Mouse (Mus musculus) heart, postnatal 0 days (tissue): ENCODE measurements around the gene Mia3. TPM values are rescaled to one million over a fixed set of nuclear protein-coding genes. Genes with fewer than 3 reads are reported as not detected.

Source experiments
- ATAC-seq: fragments of 200-750 bp; cut with Nextera tagmentation; 2 replicates; pipeline ENCODE4 v1.8.0; 2017; ENCODE audit warnings: low read depth, moderate number of reproducible peaks, moderate library complexity; ENCODE audit not compliant: insufficient read depth
- DNase-seq: peaks from one replicate; pipeline ENCODE4 v3.0.0-alpha.2; 2016; ENCODE audit warnings: low spot score
- H3K27ac ChIP-seq: fragments of 300-500 bp; sonication (generic); 2 replicates; pipeline ENCODE4 v1.5.1; 2014; ENCODE audit warnings: low read depth, mild to moderate bottlenecking
- H3K27me3 ChIP-seq: fragments of 300-500 bp; sonication (generic); 2 replicates; pipeline ENCODE4 v1.6.1; 2014; ENCODE audit warnings: low read length, mixed read lengths; ENCODE audit not compliant: control insufficient read depth, insufficient read depth
- H3K36me3 ChIP-seq: fragments of 300-500 bp; sonication (generic); replicated peaks from 2 replicates; pipeline ENCODE4 v1.6.1; 2014; ENCODE audit warnings: low read length, mixed read lengths; ENCODE audit not compliant: control insufficient read depth, insufficient read depth
- H3K4me1 ChIP-seq: fragments of 300-500 bp; sonication (generic); 2 replicates; pipeline ENCODE4 v1.6.1; 2014; ENCODE audit warnings: antibody characterized with exemption; ENCODE audit not compliant: control insufficient read depth, insufficient read depth
- H3K4me2 ChIP-seq: fragments of 300-500 bp; sonication (generic); 2 replicates; pipeline ENCODE4 v1.6.1; 2014; ENCODE audit warnings: low read depth, mild to moderate bottlenecking, low read length, moderate library complexity
- H3K4me3 ChIP-seq: fragments of 300-500 bp; sonication (generic); 2 replicates; pipeline ENCODE4 v1.5.1; 2014; ENCODE audit warnings: low read depth, low read length
- H3K9ac ChIP-seq: fragments of 300-500 bp; sonication (generic); replicated peaks from 2 replicates; pipeline ENCODE4 v1.6.1; 2014; ENCODE audit warnings: low read depth, low read length, mixed read lengths
- H3K9me3 ChIP-seq: fragments of 300-500 bp; sonication (generic); replicated peaks from 2 replicates; pipeline ENCODE4 v1.6.1; 2016; ENCODE audit warnings: low read length; ENCODE audit not compliant: control insufficient read depth
- CTCF ChIP-seq: IDR thresholded peaks from 2 replicates; pipeline ENCODE4 v1.5.1; 2016; ENCODE audit warnings: antibody characterized with exemption, control low read depth, low read depth
- EP300 ChIP-seq: IDR thresholded peaks from 2 replicates; pipeline ENCODE4 v1.6.1; 2016; ENCODE audit warnings: antibody characterized with exemption, low read depth
- WGBS: fragments of 180-500 bp; shearing (Covaris S2); extraction: QIAGEN DNeasy Blood & Tissue Kit; methylation state at CpG from one replicate; pipeline ENCODE4 v1.1.7; 2014; 5-methylcytosine and 5-hydroxymethylcytosine counted together
- polyA plus RNA-seq: library from polyadenylated mRNA; unstranded; fragments of >200 nt; fragmentation: Nextera tagmentation; extraction: Ambion mirVana; gene quantifications from 2 replicates; pipeline ENCODE4 v1.2.1, GENCODE M21; 2015
- total RNA-seq: library from RNA; depleted of rRNA; stranded (reverse); fragments of >200 nt; gene quantifications from 2 replicates; pipeline ENCODE4 v1.2.3, GENCODE M21; 2014; ENCODE audit warnings: low replicate concordance; rRNA removed

The Mia3 gene
- total and polyA plus RNA-seq, 2 experiments from 2014 or later, result 46.0 to 168 TPM

DNA sequence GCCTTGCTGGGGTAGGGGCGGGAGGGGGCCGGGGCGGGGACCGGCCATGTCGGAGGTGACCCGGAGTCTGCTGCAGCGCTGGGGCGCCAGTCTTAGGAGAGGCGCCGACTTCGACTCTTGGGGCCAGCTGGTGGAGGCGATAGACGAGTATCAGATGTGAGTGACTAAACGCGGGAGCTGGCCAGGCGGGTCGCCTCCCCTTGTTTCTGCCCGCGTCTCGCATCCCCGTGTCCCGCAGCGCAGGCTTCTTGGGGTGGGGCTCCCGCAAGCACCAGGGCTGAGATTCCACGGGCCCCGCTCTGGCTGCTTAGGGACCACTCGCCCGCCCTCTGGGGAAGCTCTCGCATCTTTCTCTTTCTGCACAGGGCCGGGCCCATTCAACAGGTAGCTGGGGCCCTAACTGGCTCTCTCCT, 71.9 kb downstream of the Mia3 start:
- no peaks in the 10 kb centered on the region for H3K4me1 ChIP-seq
- DNase-seq (peak; percentile 19), ATAC-seq (peak; percentile 2; the same call in 1 of the 2 replicates)
- H3K27me3 ChIP-seq, result no peaks in the 10 kb centered on the region
- no peak for TF ChIP-seq CTCF
- no peak for TF ChIP-seq EP300
- H3K4me3 ChIP-seq, result peak overlapping the region; percentile 60
- H3K4me2 ChIP-seq, result peak overlapping the region; percentile 63
- WGBS, result 2% methylated on average over 30 of the region's 30 CpGs
- H3K27ac ChIP-seq, result peak overlapping the region; percentile 72
- peak overlapping the region; percentile 57 for H3K9ac ChIP-seq
- H3K36me3 ChIP-seq, result peaks cover 16% of the 10 kb centered on the region
- no peaks in the 10 kb centered on the region for H3K9me3 ChIP-seq

DNA sequence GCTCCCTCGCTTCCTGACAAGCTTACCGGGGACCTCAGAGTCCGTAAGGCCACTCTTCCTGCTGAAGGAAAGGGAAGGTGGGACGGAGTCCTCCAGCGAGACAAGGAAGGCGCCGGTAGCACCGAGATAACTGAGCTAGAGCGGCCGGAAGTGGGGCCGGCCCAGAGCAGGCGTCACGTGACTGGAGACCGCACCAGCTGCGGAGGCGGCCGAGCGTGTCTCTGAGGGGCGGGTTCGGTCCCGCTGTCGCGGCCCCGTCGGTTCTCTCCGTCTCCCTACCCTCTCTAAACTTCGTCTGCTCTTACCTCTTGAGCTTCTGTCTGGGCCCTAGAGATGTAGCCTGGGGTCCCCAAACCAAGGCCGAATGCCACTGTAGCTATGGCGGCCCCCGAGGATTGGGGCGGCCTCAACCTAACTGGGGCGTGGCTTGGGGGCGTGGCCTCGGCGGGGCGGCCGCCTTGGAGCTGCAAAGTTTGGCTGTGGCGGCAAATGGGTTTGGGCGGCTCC, 72.4 kb downstream of the Mia3 start, which contains the start of gene Brox:
Gene Brox, minus strand, starts transcription at position 393 of the 507 bp plus-strand sequence.
- peak within 1 kb of the TSS; percentile 60 for H3K4me3 ChIP-seq
- no peaks in the 10 kb centered on the region for H3K9me3 ChIP-seq
- TF ChIP-seq EP300 (no peak), CTCF (no peak)
- DNase-seq (peak; percentile 90), ATAC-seq (peak; percentile 91)
- under 1% methylated on average over 39 of the region's 39 CpGs for WGBS
- H3K36me3 ChIP-seq, result peaks cover 22% of the 10 kb centered on the region
- H3K9ac ChIP-seq, result peak within 1 kb of the TSS; percentile 57
- H3K4me1 ChIP-seq, result no peaks in the 10 kb centered on the region
- H3K4me2 ChIP-seq, result peak within 1 kb of the TSS; percentile 63
- peak within 1 kb of the TSS; percentile 72 for H3K27ac ChIP-seq
- H3K27me3 ChIP-seq, result no peaks in the 10 kb centered on the region

DNA sequence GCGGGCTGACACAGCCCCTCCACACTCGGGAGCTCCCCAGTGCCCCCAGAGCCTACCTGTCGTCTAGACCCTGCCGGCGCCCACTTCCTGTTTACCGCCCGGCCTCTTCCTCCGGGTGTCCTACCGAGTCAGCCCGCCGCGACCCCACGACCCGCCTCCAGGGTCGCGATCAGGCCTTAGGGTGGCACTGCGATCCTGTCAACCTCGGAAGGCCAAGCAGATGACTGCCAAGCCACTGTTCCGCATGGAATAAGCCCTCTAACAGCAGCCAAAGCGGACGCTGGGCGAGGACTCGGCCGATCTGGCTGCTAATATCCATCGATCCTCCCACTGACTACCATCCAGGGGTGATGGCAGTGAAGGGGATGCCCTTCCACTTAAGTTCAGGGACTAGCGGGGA, 72.9 kb downstream of the Mia3 start, which contains the start of gene Aida:
Gene Aida, plus strand, starts transcription at position 126 of the 400 bp plus-strand sequence.
- no peaks in the 10 kb centered on the region for H3K4me1 ChIP-seq
- peak within 1 kb of the TSS; percentile 57 for H3K9ac ChIP-seq
- no peaks in the 10 kb centered on the region for H3K27me3 ChIP-seq
- H3K27ac ChIP-seq, result peak within 1 kb of the TSS; percentile 72
- H3K4me3 ChIP-seq, result peak within 1 kb of the TSS; percentile 60
- H3K36me3 ChIP-seq, result peaks cover 25% of the 10 kb centered on the region
- TF ChIP-seq EP300 (no peak), CTCF (no peak)
- H3K4me2 ChIP-seq, result peak within 1 kb of the TSS; percentile 63
- no peaks in the 10 kb centered on the region for H3K9me3 ChIP-seq
- peak; percentile 2; the same call in 1 of the 2 replicates for ATAC-seq
- DNase-seq, result no peak
- under 1% methylated on average over 26 of the region's 26 CpGs for WGBS

DNA sequence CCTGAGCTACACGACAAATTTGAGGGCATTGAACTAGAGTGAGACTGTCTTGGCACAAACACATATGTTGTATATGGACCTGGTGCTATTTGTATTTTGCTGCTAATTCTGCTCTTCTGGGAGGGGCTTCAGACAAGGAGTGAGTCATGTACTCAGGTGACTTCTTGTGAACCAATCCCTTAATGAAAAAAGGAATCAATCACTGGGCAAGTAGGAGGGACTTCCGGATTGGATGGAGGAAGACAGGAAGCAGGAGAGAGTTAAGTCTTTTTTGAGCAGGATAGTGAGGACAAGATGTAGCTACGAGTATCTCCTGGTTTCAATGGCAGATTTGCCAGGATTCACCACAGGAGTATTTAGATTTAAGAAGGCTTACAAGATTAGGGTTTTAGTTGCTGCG, 79.8 kb downstream of the Mia3 start:
- Histone ChIP-seq H3K9ac (no peak overlapping the region), H3K9me3 (no peaks in the 10 kb centered on the region), H3K4me3 (no peak overlapping the region), H3K27ac (no peak overlapping the region), H3K36me3 (peaks cover 93% of the 10 kb centered on the region), H3K27me3 (no peaks in the 10 kb centered on the region), H3K4me2 (no peak overlapping the region), H3K4me1 (no peaks in the 10 kb centered on the region)
- WGBS, result 87% methylated on average over 4 of the region's 4 CpGs
- DNase-seq (no peak), ATAC-seq (no peak)
- TF ChIP-seq EP300 (no peak), CTCF (no peak)

DNA sequence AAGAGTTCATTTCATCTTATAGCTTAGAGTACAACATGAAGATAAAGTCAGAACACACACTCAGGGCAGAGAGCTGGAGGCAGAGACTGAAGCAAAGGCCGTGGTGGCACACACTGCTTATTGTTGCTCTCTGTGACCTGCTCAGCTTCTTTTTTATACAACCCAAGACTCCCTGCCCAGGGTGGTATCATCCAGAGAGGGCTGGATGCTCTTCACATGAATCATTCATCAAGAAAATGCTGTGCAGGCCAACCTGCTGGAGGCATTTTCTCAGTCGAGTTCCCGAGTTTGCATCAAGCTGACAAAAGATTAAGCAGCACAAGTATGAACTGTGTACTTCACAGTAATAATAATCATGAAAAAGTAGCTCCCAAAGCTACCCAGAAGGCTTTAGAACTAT, 81.0 kb downstream of the Mia3 start:
- TF ChIP-seq CTCF (no peak), EP300 (no peak)
- H3K4me1 ChIP-seq, result no peaks in the 10 kb centered on the region
- H3K27me3 ChIP-seq, result no peaks in the 10 kb centered on the region
- H3K9ac ChIP-seq, result no peak overlapping the region
- no peak overlapping the region for H3K4me3 ChIP-seq
- DNase-seq (no peak), ATAC-seq (no peak)
- H3K9me3 ChIP-seq, result no peaks in the 10 kb centered on the region
- no peak overlapping the region for H3K27ac ChIP-seq
- H3K4me2 ChIP-seq, result no peak overlapping the region
- WGBS, result 74% methylated on average over 3 of the region's 3 CpGs
- H3K36me3 ChIP-seq, result peaks cover 96% of the 10 kb centered on the region

Other genes starting within 250 kb of the Mia3 start
- 8.1 and 11.9 TPM in 2 replicates for gene Disp1, start 148.0 kb downstream of the Mia3 start, total RNA-seq
- 5.8 and 6.0 TPM in 2 replicates for gene Disp1, start 148.0 kb downstream of the Mia3 start, polyA plus RNA-seq
- 15.0 and 26.8 TPM in 2 replicates for gene Aida, start 73.0 kb downstream of the Mia3 start, total RNA-seq
- gene Aida, start 73.0 kb downstream of the Mia3 start, polyA plus RNA-seq, result 19.6 and 20.9 TPM in 2 replicates
- gene Brox, start 72.3 kb downstream of the Mia3 start, total RNA-seq, result 41.9 and 43.9 TPM in 2 replicates
- 37.4 and 38.3 TPM in 2 replicates for gene Brox, start 72.3 kb downstream of the Mia3 start, polyA plus RNA-seq
- gene Taf1a, start 19.4 kb upstream of the Mia3 start, total RNA-seq, result 0.11 and 7.4 TPM in 2 replicates
- 8.5 and 9.2 TPM in 2 replicates for gene Taf1a, start 19.4 kb upstream of the Mia3 start, polyA plus RNA-seq
- gene Hhipl2, start 48.7 kb upstream of the Mia3 start, total RNA-seq, result not detected in 2 replicates
- 0.04 TPM in 1 of 2 replicates, not detected in the other for gene Hhipl2, start 48.7 kb upstream of the Mia3 start, polyA plus RNA-seq